Mouse (Mus musculus) embryonic facial prominence, embryonic 15.5 days (tissue): ENCODE results near the gene Bak1. TPM values are rescaled to one million over a fixed set of nuclear protein-coding genes. Genes with fewer than 3 reads are reported as not detected.

Experiments used
- ATAC-seq: fragments of 200-750 bp; cut with Nextera tagmentation; 2 replicates; pipeline ENCODE4 v1.8.0; 2017; ENCODE audit warnings: low read depth, moderate TSS enrichment; ENCODE audit not compliant: insufficient number of reproducible peaks, low FRiP score, low TSS enrichment
- H3K27ac ChIP-seq: fragments of 300-500 bp; sonication (generic); replicated peaks from 2 replicates; pipeline ENCODE4 v1.5.1; 2015; ENCODE audit warnings: mild to moderate bottlenecking, inconsistent platforms
- H3K27me3 ChIP-seq: fragments of 300-500 bp; sonication (generic); 2 replicates; pipeline ENCODE4 v1.6.1; 2015; ENCODE audit warnings: inconsistent platforms
- H3K36me3 ChIP-seq: fragments of 300-500 bp; sonication (generic); 2 replicates; pipeline ENCODE4 v1.6.1; 2015; ENCODE audit warnings: mild to moderate bottlenecking, inconsistent platforms
- H3K4me1 ChIP-seq: fragments of 300-500 bp; sonication (generic); 2 replicates; pipeline ENCODE4 v1.6.1; 2015; ENCODE audit warnings: inconsistent platforms
- H3K4me2 ChIP-seq: fragments of 300-500 bp; sonication (generic); replicated peaks from 2 replicates; pipeline ENCODE4 v1.6.1; 2015; ENCODE audit warnings: mild to moderate bottlenecking, inconsistent platforms
- H3K4me3 ChIP-seq: fragments of 300-500 bp; sonication (generic); replicated peaks from 2 replicates; pipeline ENCODE4 v1.5.1; 2015; ENCODE audit warnings: mild to moderate bottlenecking, inconsistent platforms
- H3K9ac ChIP-seq: fragments of 300-500 bp; sonication (generic); 2 replicates; pipeline ENCODE4 v1.6.1; 2015; ENCODE audit warnings: inconsistent platforms
- H3K9me3 ChIP-seq: fragments of 300-500 bp; sonication (generic); replicated peaks from 2 replicates; pipeline ENCODE4 v1.6.1; 2016; ENCODE audit warnings: inconsistent platforms
- WGBS: fragments of 180-500 bp; shearing (Covaris S2); methylation state at CpG from one replicate; pipeline ENCODE4 v1.1.7; 2015; 5-methylcytosine and 5-hydroxymethylcytosine counted together
- polyA plus RNA-seq: library from polyadenylated mRNA; unstranded; fragments of >200 nt; fragmentation: Nextera tagmentation; extraction: Ambion mirVana; gene quantifications from 2 replicates; pipeline ENCODE4 v1.2.1, GENCODE M21; 2015

Bak1 gene
- polyA plus RNA-seq, 1 experiment from 2014 or later: 7.3 TPM

- no peak overlapping the region for H3K4me3 ChIP-seq
- ATAC-seq: no peak
- H3K4me1 ChIP-seq: peaks cover 24% of the 10 kb centered on the region
- H3K4me2 ChIP-seq: no peak overlapping the region
- 0 out of 2 replicates have a peak overlapping the region, but pooled peaks have one; percentile 30 for H3K27ac ChIP-seq
- H3K36me3 ChIP-seq: no peaks in the 10 kb centered on the region
- no peak overlapping the region for H3K9ac ChIP-seq
- no peaks in the 10 kb centered on the region for H3K9me3 ChIP-seq
- 55% methylated on average over 5 of the region's 5 CpGs for WGBS
- H3K27me3 ChIP-seq: no peaks in the 10 kb centered on the region
Observed at GRCm38 (mm10) chr17:27050853-27051252, 22.0 kb upstream of the Bak1 start.

GRCm38 (mm10) chr17:27048445-27049239, 19.8 kb upstream of the Bak1 start:
- 45% methylated on average over 14 of the region's 14 CpGs for WGBS
- no peaks in the 10 kb centered on the region for H3K36me3 ChIP-seq
- H3K4me2 ChIP-seq: no peak overlapping the region
- ATAC-seq: no peak; the same call in 1 of the 2 replicates
- H3K27me3 ChIP-seq: no peaks in the 10 kb centered on the region
- H3K4me3 ChIP-seq: no peak overlapping the region
- H3K9me3 ChIP-seq: no peaks in the 10 kb centered on the region
- H3K27ac ChIP-seq: peak overlapping the region; percentile 76
- H3K9ac ChIP-seq: no peak overlapping the region
- peaks cover 24% of the 10 kb centered on the region for H3K4me1 ChIP-seq

GRCm38 (mm10) chr17:27047762-27048444, 19.1 kb upstream of the Bak1 start:
- Histone ChIP-seq H3K4me1 (peaks cover 27% of the 10 kb centered on the region), H3K27me3 (no peaks in the 10 kb centered on the region), H3K4me2 (no peak overlapping the region), H3K9ac (no peak overlapping the region), H3K27ac (peak overlapping the region; percentile 76), H3K4me3 (no peak overlapping the region), H3K9me3 (no peaks in the 10 kb centered on the region), H3K36me3 (no peaks in the 10 kb centered on the region)
- WGBS: 57% methylated on average over 14 of the region's 14 CpGs
- ATAC-seq: no peak

- Histone ChIP-seq H3K9ac (no peak overlapping the region), H3K4me2 (no peak overlapping the region), H3K27me3 (no peaks in the 10 kb centered on the region), H3K4me3 (no peak overlapping the region), H3K9me3 (no peaks in the 10 kb centered on the region), H3K4me1 (peaks cover 30% of the 10 kb centered on the region), H3K36me3 (no peaks in the 10 kb centered on the region), H3K27ac (no peak overlapping the region)
- 86% methylated on average over 6 of the region's 6 CpGs for WGBS
- ATAC-seq: no peak
Observed at GRCm38 (mm10) chr17:27045164-27045563, 16.4 kb upstream of the Bak1 start.

- Histone ChIP-seq H3K9ac (no peak overlapping the region), H3K27me3 (no peaks in the 10 kb centered on the region), H3K4me1 (peaks cover 43% of the 10 kb centered on the region), H3K9me3 (no peaks in the 10 kb centered on the region), H3K27ac (no peak overlapping the region), H3K4me3 (no peak overlapping the region), H3K36me3 (no peaks in the 10 kb centered on the region), H3K4me2 (no peak overlapping the region)
- no peak for ATAC-seq
- 55% methylated on average over 6 of the region's 6 CpGs for WGBS
Observed at GRCm38 (mm10) chr17:27042840-27043239, 14.0 kb upstream of the Bak1 start.

- Histone ChIP-seq H3K27ac (no peak overlapping the region), H3K27me3 (no peaks in the 10 kb centered on the region), H3K9ac (no peak overlapping the region), H3K9me3 (no peaks in the 10 kb centered on the region), H3K4me1 (peaks cover 45% of the 10 kb centered on the region), H3K4me3 (no peak overlapping the region), H3K4me2 (no peak overlapping the region), H3K36me3 (no peaks in the 10 kb centered on the region)
- 78% methylated on average over 2 of the region's 2 CpGs for WGBS
- ATAC-seq: no peak
Observed at GRCm38 (mm10) chr17:27041787-27042055, 12.9 kb upstream of the Bak1 start.

- H3K4me3 ChIP-seq: no peak overlapping the region
Observed at GRCm38 (mm10) chr17:27041046-27041786, 12.4 kb upstream of the Bak1 start.

GRCm38 (mm10) chr17:27040304-27041045, 11.7 kb upstream of the Bak1 start:
- no peaks in the 10 kb centered on the region for H3K9me3 ChIP-seq
- H3K4me1 ChIP-seq: peaks cover 58% of the 10 kb centered on the region
- H3K4me2 ChIP-seq: peak overlapping the region; percentile 35
- H3K4me3 ChIP-seq: 0 out of 2 replicates have a peak overlapping the region, but pooled peaks have one; percentile 15
- peak overlapping the region; percentile 82 for H3K27ac ChIP-seq
- no peaks in the 10 kb centered on the region for H3K36me3 ChIP-seq
- ATAC-seq: peak; percentile 25; the same call in 1 of the 2 replicates
- no peak overlapping the region for H3K9ac ChIP-seq
- no peaks in the 10 kb centered on the region for H3K27me3 ChIP-seq
- WGBS: 8% methylated on average over 20 of the region's 20 CpGs

More at GRCm38 (mm10) chr17:27041046-27041786, 12.4 kb upstream of the Bak1 start:
- H3K27me3 ChIP-seq: no peaks in the 10 kb centered on the region
- no peak overlapping the region for H3K4me2 ChIP-seq
- 42% methylated on average over 12 of the region's 13 CpGs for WGBS
- H3K4me1 ChIP-seq: peaks cover 50% of the 10 kb centered on the region
- H3K27ac ChIP-seq: no peak overlapping the region
- no peaks in the 10 kb centered on the region for H3K36me3 ChIP-seq
- no peak overlapping the region for H3K9ac ChIP-seq
- no peak for ATAC-seq
- H3K9me3 ChIP-seq: no peaks in the 10 kb centered on the region

GRCm38 (mm10) chr17:27039432-27040102, 10.8 kb upstream of the Bak1 start:
- no peak overlapping the region for H3K9ac ChIP-seq

GRCm38 (mm10) chr17:27038335-27039050, 9.7 kb upstream of the Bak1 start:
- Histone ChIP-seq H3K4me2 (peak overlapping the region; percentile 23), H3K4me1 (peaks cover 58% of the 10 kb centered on the region), H3K4me3 (no peak overlapping the region; the same call in 1 of the 2 replicates), H3K36me3 (no peaks in the 10 kb centered on the region), H3K27me3 (no peaks in the 10 kb centered on the region), H3K9me3 (no peaks in the 10 kb centered on the region), H3K9ac (no peak overlapping the region), H3K27ac (peak overlapping the region; percentile 83)
- 22% methylated on average over 18 of the region's 18 CpGs for WGBS
- ATAC-seq: peak; percentile 35; the same call in 1 of the 2 replicates

More at GRCm38 (mm10) chr17:27039432-27040102, 10.8 kb upstream of the Bak1 start:
- Histone ChIP-seq H3K27ac (peak overlapping the region; percentile 83), H3K4me2 (peak overlapping the region; percentile 35), H3K9me3 (no peaks in the 10 kb centered on the region), H3K27me3 (no peaks in the 10 kb centered on the region), H3K4me1 (peaks cover 58% of the 10 kb centered on the region), H3K36me3 (no peaks in the 10 kb centered on the region), H3K4me3 (no peak overlapping the region)
- 31% methylated on average over 10 of the region's 10 CpGs for WGBS
- ATAC-seq: no peak
